Mouse (Mus musculus): Measurements from ENCODE around the gene Inpp5a.
A peak's percentile ranks its signal among the peaks of the same experiment; 100 is the strongest.
"Not testable (repeated sequence)": the region's sequence is repeated elsewhere in the genome, so short reads cannot be mapped to it uniquely, and the experiment has no call there.

Inpp5a gene

GRCm38 (mm10) chr7:139400926-139401325, 12.0 kb downstream of the Inpp5a start:
- no peak for DNase-seq (ENCODE audit: low spot score)

- no peak for DNase-seq (ENCODE audit: low spot score)
These were observed 12.9 kb downstream of the Inpp5a start for GRCm38 (mm10) chr7:139401791-139402190.

- DNase-seq (ENCODE audit: low spot score): peak; percentile 27
These were observed 13.8 kb downstream of the Inpp5a start for GRCm38 (mm10) chr7:139402721-139403120.

DNA sequence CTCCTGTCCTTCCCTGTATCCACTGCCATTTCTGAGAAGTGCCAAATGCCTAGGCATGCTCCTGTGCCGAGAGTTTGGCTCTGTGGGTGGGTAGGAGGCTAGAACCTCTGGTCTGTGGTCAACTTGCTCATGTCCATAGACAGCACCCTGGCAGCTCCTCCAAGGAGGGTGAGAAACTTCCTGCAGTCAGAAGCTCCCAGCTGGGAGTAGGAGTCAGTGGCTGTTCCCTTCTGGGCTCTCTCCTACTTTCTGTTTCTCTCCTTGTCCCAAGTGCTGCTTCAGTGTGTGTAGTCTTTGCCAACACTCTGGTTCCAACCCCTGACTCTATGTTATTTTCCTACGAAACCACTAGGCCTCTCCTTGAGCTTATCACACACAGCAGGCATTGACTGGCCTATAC, 17.7 kb downstream of the Inpp5a start:
- no peak for DNase-seq (ENCODE audit: low spot score)

DNA sequence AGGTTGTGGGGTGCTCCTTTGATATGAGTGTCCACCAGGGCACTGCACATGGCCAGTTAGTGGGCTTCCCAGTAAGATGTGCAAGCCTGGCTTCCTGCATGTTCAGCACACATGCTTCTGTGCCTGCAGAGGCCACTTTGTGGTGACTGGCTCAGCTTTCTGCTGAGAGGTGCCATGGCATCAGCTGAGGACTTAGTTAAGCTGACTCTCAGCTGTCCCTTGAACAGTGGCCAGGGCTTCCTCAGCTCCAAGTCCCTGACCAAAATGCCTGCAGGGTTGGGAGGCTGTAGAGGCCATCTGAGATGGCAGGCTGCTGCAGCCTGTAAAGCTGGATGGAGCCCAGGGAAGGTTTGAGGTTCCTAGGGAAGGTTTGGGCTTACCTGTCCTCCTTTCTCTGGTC, 19.1 kb downstream of the Inpp5a start:
- DNase-seq (ENCODE audit: low spot score): no peak

GRCm38 (mm10) chr7:139409903-139410302, 21.0 kb downstream of the Inpp5a start:
- no peak for DNase-seq (ENCODE audit: low spot score)

DNA sequence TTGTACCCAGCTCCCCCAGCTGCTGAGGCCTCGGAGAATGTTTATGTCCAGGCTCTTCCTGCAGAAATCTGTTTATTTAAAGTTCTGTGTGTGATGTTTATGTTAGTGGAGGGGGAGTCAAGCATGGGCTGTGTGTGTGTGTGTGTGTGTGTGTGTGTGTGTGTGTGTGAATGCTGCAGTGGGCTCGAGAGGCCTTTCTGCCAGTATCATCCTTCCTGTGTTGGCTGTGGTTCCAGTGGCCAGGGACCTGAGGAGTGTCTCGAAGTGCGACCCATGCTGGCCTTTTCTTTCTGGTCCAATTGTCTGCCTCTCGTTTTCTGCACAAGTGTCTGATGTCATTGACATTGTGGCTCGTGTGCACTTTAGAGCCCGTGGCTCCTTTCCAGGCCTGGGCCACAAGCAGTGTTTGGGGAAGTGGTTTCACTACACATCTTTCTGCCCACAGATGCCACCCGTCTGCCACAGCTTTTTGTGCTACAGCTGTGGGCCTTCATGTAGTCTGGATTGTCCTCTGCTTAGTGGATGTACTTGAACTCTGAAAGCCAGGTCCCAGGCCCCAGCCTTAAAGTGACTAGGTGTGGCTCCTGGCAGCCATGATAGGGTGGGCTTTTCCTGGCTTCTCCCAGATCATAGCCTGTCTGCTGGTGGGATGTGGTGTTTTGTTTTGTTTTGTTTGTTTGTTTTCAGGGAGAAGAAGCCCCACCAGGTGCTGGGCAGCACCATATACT, 23.5 kb downstream of the Inpp5a start:
- no peak for DNase-seq (ENCODE audit: low spot score)

GRCm38 (mm10) chr7:139413400-139413799, 24.5 kb downstream of the Inpp5a start:
- no peak for DNase-seq (ENCODE audit: low spot score)

GRCm38 (mm10) chr7:139415616-139416225, 26.8 kb downstream of the Inpp5a start:
- DNase-seq (ENCODE audit: low spot score): no peak

DNA sequence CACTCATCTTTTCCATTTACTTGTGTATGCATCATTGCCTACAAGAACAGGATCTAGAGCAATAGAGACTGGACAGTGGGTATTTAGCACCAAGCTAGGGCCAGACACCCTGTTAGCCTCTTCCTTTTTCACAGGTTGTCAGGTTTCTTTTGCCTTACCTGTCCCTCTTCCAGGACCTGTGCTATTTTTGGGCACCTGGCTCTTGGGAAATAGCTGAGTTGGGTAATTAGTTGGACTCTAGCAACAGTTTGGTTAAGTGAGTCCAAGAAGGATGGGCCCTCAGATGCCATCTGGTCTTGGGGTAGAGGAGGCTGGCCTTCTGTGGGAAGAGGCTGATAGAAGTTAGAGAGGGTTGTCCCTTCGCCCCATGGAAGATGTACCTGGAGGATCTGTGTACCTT, 29.5 kb downstream of the Inpp5a start:
- DNase-seq (ENCODE audit: low spot score): no peak

DNA sequence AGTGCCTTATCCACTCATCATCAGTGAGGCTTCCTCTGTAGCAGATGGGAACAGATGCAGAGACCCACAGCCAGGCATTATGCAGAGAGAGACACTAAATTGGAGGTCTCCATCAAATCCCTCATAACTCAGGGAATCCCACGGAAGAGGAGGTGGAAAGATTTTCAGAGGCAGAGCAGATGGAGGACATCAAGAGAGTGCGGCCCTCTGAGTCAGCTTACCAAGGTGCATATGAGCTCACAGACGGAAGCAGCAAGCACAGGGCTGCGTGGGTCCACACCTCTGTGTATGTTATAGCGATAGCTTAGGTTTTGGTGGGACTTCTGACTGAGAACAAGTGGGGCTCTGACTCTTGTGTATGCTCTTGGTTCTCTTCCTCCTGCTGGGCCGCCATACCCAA, 33.9 kb downstream of the Inpp5a start:
- DNase-seq (ENCODE audit: low spot score): no peak

- DNase-seq (ENCODE audit: low spot score): no peak
These were observed 45.4 kb downstream of the Inpp5a start for GRCm38 (mm10) chr7:139434095-139434830.

DNA sequence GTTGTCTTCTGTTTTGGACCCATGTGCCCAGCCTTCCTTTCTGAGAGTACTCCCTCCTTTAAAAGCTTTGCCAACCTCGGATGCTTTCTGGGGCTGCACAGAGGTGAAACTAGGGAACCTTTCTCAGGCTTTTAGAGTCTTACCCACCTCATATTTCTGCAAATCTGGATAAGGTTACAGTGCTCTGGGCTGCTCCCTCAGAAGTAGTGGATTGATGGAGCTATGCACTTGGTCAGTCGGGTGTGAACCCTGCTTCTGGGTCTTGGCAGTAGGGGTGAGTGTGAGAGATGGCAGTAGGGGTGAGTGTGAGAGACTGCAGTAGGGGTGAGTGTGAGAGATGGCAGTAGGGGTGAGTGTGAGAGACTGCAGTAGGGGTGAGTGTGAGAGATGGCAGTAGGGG, 46.0 kb downstream of the Inpp5a start:
- not testable (repeated sequence) for DNase-seq (ENCODE audit: low spot score)

GRCm38 (mm10) chr7:139435749-139436148, 46.8 kb downstream of the Inpp5a start:
- DNase-seq (ENCODE audit: low spot score): no peak

GRCm38 (mm10) chr7:139436951-139437350, 48.0 kb downstream of the Inpp5a start:
- DNase-seq (ENCODE audit: low spot score): no peak

DNA sequence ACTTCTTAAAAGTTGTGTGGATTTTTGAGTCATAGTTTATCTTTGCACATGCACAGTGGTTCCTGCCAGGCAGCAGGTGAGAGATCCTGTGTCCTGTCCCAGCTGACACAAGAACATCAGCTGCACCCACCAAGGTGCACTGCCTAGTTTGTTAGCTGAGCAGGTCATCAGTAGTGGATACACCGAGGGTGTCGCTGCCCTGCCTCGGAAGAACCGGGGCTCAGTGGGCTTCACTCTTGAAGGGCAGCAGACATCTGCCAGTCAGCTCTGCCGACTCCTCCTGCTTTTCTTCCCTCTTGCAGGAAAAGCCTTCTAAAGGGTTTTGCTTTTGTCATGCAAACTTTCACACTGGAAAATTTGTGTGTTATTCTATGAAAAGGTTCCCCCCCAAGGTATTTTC, 48.6 kb downstream of the Inpp5a start:
- no peak for DNase-seq (ENCODE audit: low spot score)

GRCm38 (mm10) chr7:139437926-139438600, 49.2 kb downstream of the Inpp5a start:
- DNase-seq (ENCODE audit: low spot score): no peak

- DNase-seq (ENCODE audit: low spot score): no peak
These were observed 49.7 kb downstream of the Inpp5a start for GRCm38 (mm10) chr7:139438601-139438945.

GRCm38 (mm10) chr7:139439031-139439430, 50.1 kb downstream of the Inpp5a start:
- no peak for DNase-seq (ENCODE audit: low spot score)

- DNase-seq (ENCODE audit: low spot score): no peak
These were observed 51.3 kb downstream of the Inpp5a start for GRCm38 (mm10) chr7:139439922-139440895.

DNA sequence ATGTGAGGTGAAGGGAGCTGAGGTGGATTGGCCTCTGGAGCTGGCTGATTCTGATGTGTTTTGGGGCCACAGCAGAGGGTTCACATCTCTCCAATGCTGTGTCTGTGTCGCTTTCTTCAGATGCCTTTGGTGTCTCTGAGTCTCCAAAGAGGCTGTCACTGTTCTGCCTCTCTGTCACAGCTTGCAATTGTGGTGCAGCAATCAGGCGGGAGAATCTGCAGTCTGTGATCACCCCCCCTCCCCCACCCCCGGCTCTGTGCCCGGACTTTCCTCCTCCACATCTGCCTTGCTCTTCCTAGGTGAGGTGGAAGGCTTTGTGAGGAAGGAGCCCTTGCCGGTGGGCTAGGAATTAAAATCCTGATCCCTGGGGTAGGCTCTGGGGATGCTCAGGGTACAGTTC, 52.1 kb downstream of the Inpp5a start:
- DNase-seq (ENCODE audit: low spot score): no peak

Data from spleen, adult 12 weeks (tissue).